Mouse (Mus musculus): ENCODE results near the gene Stpg4.

DNA sequence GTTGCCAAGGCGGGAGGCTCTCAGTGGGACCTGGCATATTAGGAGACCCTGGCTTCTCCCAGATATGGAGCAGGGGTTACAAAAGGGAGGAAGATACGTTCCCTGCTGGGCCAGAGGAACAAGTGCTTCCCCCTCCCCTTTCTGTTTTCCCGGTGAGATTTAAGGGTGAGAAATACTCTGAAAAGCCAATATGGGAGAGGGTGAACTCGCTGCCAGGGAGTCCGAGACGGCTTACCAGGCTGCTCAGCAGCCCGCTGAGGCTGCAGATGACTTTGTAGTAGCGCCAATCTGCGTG is 45.8 kb upstream of the Stpg4 start:
- TF ChIP-seq CTCF (IDR thresholded peaks at IDR 0.05; ENCODE audit: borderline replicate concordance, extremely low read depth, insufficient read depth, insufficient read length) = no peak
- no peak for TF ChIP-seq POLR2A (IDR thresholded peaks at IDR 0.05; ENCODE audit: borderline replicate concordance, extremely low read depth, insufficient read depth, insufficient read length, poor library complexity, severe bottlenecking)
